Mouse (Mus musculus): Measurements from ENCODE around the gene Ubtf. TPM values are rescaled to one million over a fixed set of nuclear protein-coding genes. Genes with fewer than 3 reads are reported as not detected.
A peak's percentile ranks its signal among the peaks of the same experiment; 100 is the strongest.
"Not testable (repeated sequence)": the region's sequence is repeated elsewhere in the genome, so short reads cannot be mapped to it uniquely, and the experiment has no call there.

Ubtf gene
- polyA plus RNA-seq, 1 experiment from 2014 or later = 68.9 TPM

DNA sequence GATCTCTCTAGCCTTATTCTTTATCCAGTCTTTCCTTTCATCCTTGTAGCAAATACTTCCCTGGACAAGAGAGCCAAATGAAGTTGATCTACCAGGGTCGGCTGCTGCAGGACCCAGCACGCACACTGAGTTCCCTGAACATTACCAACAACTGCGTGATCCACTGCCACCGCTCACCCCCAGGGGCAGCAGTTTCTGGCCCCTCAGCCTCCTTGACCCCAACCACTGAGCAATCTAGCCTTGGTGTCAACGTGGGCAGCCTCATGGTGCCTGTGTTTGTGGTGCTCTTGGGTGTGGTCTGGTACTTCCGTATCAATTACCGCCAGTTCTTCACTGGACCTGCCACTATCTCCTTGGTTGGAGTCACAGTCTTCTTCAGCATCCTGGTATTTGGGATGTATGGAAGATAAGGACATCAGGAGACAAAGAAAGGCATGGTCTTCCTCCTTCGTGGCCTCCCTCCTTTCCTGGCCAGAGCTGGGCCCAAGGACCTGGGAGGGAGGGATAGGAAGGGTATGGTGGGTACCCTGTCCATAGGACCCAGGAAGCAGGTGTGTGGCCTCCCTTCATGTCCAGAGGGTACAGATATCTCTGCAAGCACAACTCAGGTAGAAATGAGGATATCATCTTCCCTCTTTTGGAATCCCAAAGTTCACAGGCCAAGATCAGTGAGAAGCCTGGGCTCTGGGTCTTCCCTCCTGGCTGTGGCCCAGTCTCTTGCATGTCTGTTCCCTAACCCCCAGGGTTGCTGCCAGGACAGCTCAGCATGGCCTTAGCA lies 31.3 kb downstream of the Ubtf start:
- peaks cover 54% of the 10 kb centered on the region for H3K36me3 ChIP-seq
- H3K27me3 ChIP-seq (replicated peaks) = no peaks in the 10 kb centered on the region
- no peak for ATAC-seq (ENCODE audit: low FRiP score)
- 84% methylated on average over 8 of the region's 8 CpGs for WGBS
- no peak overlapping the region for H3K4me2 ChIP-seq
- H3K9me3 ChIP-seq (replicated peaks) = no peaks in the 10 kb centered on the region
- H3K27ac ChIP-seq (replicated peaks) = no peak overlapping the region
- peaks cover 35% of the 10 kb centered on the region for H3K4me1 ChIP-seq
- H3K4me3 ChIP-seq (replicated peaks) = no peak overlapping the region
- H3K9ac ChIP-seq (replicated peaks) = no peak overlapping the region

DNA sequence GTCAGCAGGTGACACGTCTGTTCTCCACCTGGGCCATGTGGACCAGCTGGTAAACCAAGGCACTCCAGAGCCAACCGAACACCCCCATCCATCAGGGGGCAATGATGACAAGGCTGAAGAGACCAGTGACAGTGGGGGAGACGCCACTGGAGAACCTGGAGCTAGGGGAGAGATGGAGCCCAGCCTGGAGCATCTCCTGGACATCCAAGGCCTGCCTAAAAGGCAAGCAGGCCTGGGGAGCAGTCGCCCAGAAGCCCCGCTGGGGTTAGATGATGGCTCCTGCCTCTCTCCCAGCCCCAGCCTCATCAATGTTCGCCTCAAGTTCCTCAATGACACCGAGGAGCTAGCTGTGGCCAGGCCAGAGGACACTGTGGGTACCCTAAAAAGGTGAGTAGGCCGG lies 32.1 kb downstream of the Ubtf start:
- Histone ChIP-seq H3K36me3 (peaks cover 48% of the 10 kb centered on the region), H3K4me3 (replicated peaks) (no peak overlapping the region), H3K9ac (replicated peaks) (no peak overlapping the region), H3K4me1 (peaks cover 35% of the 10 kb centered on the region), H3K4me2 (no peak overlapping the region), H3K27ac (replicated peaks) (no peak overlapping the region), H3K27me3 (replicated peaks) (no peaks in the 10 kb centered on the region), H3K9me3 (replicated peaks) (no peaks in the 10 kb centered on the region)
- 86% methylated on average over 8 of the region's 8 CpGs for WGBS
- ATAC-seq (ENCODE audit: low FRiP score) = no peak

DNA sequence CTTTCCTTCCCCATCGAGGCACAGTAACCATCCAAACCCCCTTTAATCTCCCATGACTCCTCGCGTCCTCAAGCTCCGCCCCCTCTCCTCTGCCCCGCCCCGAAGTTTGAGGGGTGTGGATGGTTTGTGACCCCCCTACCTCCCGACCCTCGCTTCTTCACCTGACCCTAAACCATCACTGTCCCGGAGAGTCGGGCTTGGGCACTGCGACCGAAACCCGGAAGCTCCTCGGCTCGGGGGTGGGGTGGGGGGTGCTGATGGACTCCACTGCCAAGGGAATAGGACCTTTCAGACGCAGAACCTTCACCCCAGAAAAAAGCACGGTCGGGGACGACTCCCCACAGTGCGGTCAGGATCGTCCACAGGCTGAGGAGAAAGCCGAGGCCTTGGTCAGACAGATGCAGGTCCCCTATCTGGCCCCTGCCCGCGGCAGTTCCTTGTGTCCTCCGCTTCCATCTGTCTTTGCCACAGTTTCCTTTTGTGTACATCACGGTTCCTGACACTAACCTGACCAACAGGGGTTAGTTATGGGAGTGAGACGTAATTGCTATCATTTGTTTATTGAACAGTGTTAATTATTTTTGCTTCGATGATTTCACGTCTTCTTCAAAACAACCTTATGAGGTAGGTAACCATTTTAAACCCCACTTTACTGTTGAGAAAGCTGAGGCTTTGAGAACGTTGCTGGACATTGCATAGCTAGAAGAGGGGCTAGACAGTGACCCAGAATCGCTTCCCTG lies 34.3 kb downstream of the Ubtf start:
- Histone ChIP-seq H3K27ac (replicated peaks) (peak overlapping the region; percentile 91), H3K4me3 (replicated peaks) (peak overlapping the region; percentile 87), H3K27me3 (replicated peaks) (no peaks in the 10 kb centered on the region), H3K4me1 (peaks cover 35% of the 10 kb centered on the region), H3K9me3 (replicated peaks) (no peaks in the 10 kb centered on the region), H3K4me2 (peak overlapping the region; percentile 74), H3K9ac (replicated peaks) (peak overlapping the region; percentile 77), H3K36me3 (peaks cover 25% of the 10 kb centered on the region)
- peak; percentile 76 for ATAC-seq (ENCODE audit: low FRiP score)
- 5% methylated on average over 31 of the region's 31 CpGs for WGBS

DNA sequence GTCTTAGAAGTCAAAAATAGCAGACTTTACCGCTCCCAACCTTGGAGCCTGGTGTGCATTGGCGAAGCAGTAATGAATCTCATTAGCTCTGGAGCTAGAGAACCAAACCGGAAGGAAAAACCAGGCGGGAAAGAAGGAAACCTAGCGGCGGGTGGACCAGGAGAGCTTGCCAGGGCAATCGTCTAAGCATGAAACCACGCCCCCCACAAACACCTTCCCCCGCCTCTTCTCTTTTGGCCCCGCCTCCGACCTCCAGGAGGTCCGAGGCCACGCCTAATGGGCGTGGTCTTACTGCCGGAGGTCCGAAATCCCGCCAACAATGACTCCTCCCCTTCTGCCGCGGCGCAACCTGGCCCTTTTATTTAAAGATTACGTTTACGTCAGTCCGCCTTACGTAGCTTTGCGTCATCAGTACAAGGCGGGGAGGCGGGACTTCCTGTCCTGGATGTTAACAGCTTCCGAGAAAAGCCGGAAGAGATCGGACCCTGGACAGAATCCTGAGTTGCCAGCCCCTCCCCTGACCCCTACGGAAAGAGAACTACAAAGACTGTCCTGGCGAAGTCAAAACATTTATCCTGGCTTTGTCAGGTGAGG lies 34.9 kb downstream of the Ubtf start, which contains the start of gene Tmub2:
Tmub2 (plus strand) TSS at position 431 of the 594 bp plus-strand sequence.
- peak within 1 kb of the TSS; percentile 74 for H3K4me2 ChIP-seq
- peaks cover 19% of the 10 kb centered on the region for H3K36me3 ChIP-seq
- no peaks in the 10 kb centered on the region for H3K27me3 ChIP-seq (replicated peaks)
- H3K9ac ChIP-seq (replicated peaks) = peak within 1 kb of the TSS; percentile 77
- H3K4me3 ChIP-seq (replicated peaks) = peak within 1 kb of the TSS; percentile 87
- ATAC-seq (ENCODE audit: low FRiP score) = peak; percentile 94
- H3K27ac ChIP-seq (replicated peaks) = peak within 1 kb of the TSS; percentile 91
- WGBS = under 1% methylated on average over 26 of the region's 32 CpGs
- H3K4me1 ChIP-seq = peaks cover 33% of the 10 kb centered on the region
- H3K9me3 ChIP-seq (replicated peaks) = no peaks in the 10 kb centered on the region

DNA sequence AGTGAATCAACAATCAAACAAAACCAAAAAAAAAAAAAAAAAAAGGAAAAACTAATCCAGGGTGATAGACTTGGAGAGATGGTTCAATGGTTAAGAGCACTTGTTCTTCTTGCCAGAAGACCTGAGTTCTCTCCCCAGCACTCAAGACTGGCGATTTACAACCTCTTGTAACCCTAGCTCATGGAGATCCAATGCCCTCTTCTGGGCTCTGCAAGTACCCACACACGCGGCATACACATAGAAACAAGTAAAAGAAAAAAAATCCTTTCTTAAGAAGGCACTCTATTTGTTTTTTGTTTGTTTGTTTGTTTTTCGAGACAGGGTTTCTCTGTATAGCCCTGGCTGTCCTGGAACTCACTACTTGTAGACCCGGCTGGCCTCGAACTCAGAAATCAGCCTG lies 35.6 kb downstream of the Ubtf start:
- Histone ChIP-seq H3K4me3 (replicated peaks) (peak overlapping the region; percentile 87), H3K27ac (replicated peaks) (peak overlapping the region; percentile 91), H3K9ac (replicated peaks) (no peak overlapping the region), H3K27me3 (replicated peaks) (no peaks in the 10 kb centered on the region), H3K4me1 (peaks cover 26% of the 10 kb centered on the region), H3K4me2 (peak overlapping the region; percentile 74), H3K36me3 (peaks cover 17% of the 10 kb centered on the region), H3K9me3 (replicated peaks) (no peaks in the 10 kb centered on the region)
- WGBS = 88% methylated on average over 6 of the region's 6 CpGs
- no peak for ATAC-seq (ENCODE audit: low FRiP score)

DNA sequence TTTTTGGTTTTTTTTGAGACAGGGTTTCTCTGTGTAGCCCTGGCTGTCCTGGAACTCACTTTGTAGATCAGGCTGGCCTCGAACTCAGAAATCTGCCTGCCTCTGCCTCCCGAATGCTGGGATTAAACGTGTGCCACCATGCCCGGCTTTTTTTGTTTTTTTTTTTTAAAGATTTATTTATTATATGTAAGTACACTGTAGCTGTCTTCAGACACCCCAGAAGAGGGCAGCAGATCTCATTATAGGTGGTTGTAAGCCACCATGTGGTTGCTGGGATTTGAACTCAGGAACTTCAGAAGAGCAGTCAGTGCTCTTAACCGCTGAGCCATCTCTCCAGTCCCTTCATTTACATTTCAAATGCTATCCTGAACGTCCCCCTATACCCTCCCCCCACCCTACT lies 39.3 kb downstream of the Ubtf start:
- peaks cover 12% of the 10 kb centered on the region for H3K4me1 ChIP-seq
- not testable (repeated sequence) for H3K9me3 ChIP-seq (replicated peaks); H3K27me3 ChIP-seq (replicated peaks); H3K4me2 ChIP-seq; H3K4me3 ChIP-seq (replicated peaks); H3K27ac ChIP-seq (replicated peaks); H3K9ac ChIP-seq (replicated peaks); ATAC-seq (ENCODE audit: low FRiP score); H3K36me3 ChIP-seq
- 75% methylated on average over 6 of the region's 6 CpGs for WGBS

DNA sequence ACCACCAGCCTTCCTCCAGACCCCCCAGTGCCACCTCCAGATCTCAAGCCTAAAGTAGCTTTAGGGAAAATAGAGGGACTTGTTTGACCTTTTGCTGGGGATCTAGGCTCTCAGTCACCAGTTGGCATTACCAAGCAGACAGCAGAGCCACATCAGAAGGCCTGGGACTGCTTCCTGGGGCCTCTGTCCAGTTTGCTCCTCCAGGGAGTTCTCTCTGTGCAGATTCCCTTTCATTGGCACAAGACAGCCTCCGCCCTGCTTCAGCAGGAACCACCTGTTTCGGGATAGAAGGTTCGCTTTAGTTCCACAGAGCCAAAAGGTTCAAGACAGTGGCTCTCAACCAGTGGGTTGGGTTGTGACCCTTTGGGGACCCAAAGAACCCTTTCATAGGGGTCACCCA lies 39.9 kb downstream of the Ubtf start:
- WGBS = 95% methylated on average over 3 of the region's 3 CpGs
- no peaks in the 10 kb centered on the region for H3K36me3 ChIP-seq
- H3K4me2 ChIP-seq = no peak overlapping the region
- no peak overlapping the region for H3K27ac ChIP-seq (replicated peaks)
- H3K4me3 ChIP-seq (replicated peaks) = no peak overlapping the region
- peaks cover 12% of the 10 kb centered on the region for H3K4me1 ChIP-seq
- H3K9ac ChIP-seq (replicated peaks) = no peak overlapping the region
- no peak for ATAC-seq (ENCODE audit: low FRiP score)
- no peaks in the 10 kb centered on the region for H3K9me3 ChIP-seq (replicated peaks)
- H3K27me3 ChIP-seq (replicated peaks) = peaks cover 4% of the 10 kb centered on the region; the same call in 1 of the 2 replicates

DNA sequence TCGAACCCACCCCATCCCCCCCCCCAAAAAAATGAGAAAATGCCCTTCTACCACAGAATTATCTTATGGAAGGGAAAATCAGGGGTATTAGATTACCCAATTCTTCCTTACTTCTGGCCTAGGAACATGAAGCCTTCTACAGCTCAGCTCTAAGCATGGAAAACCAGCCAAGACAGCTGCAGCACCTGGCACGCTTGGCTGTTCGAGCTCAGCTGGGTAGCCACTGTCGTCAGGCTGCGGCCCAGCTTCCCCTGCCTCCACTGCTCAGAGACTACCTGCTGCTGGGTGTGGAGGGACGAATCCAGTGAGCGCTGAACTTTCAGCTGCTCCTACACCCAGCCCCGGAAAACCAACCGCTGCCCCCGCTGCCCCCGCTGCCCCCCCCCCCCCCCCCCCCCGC lies 41.8 kb downstream of the Ubtf start:
- WGBS = 53% methylated on average over 9 of the region's 12 CpGs
- Histone ChIP-seq H3K4me2 (no peak overlapping the region), H3K27ac (replicated peaks) (no peak overlapping the region), H3K36me3 (no peaks in the 10 kb centered on the region), H3K9me3 (replicated peaks) (no peaks in the 10 kb centered on the region), H3K27me3 (replicated peaks) (peaks cover 4% of the 10 kb centered on the region; the same call in 1 of the 2 replicates), H3K4me1 (peaks cover 12% of the 10 kb centered on the region), H3K9ac (replicated peaks) (no peak overlapping the region), H3K4me3 (replicated peaks) (no peak overlapping the region)
- no peak for ATAC-seq (ENCODE audit: low FRiP score)

DNA sequence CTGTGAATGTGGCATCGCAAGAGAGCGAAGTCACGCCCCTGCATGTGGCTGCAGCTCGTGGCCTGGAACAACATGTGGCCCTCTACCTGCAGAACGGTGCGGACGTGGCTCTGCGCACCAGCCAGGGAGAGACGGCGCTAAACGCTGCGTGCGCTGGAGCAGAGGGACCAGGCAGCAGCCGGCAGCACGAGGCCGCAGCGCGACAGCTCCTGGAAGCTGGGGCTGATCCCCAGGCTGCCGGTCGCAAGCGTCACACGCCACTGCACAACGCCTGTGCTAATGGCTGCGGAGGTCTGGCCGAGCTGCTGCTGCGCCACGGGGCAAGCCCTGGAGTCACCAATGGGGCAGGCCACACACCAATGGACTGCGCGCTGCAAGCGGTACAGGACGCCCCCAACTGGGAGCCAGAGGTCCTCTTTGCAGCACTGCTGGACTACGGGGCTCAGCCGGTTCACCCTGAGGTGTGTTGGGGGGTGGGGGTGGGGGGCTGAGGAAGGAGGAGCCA lies 43.1 kb downstream of the Ubtf start:
- WGBS = under 1% methylated on average over 33 of the region's 33 CpGs
- H3K27ac ChIP-seq (replicated peaks) = peak overlapping the region; percentile 37; the same call in 1 of the 2 replicates

DNA sequence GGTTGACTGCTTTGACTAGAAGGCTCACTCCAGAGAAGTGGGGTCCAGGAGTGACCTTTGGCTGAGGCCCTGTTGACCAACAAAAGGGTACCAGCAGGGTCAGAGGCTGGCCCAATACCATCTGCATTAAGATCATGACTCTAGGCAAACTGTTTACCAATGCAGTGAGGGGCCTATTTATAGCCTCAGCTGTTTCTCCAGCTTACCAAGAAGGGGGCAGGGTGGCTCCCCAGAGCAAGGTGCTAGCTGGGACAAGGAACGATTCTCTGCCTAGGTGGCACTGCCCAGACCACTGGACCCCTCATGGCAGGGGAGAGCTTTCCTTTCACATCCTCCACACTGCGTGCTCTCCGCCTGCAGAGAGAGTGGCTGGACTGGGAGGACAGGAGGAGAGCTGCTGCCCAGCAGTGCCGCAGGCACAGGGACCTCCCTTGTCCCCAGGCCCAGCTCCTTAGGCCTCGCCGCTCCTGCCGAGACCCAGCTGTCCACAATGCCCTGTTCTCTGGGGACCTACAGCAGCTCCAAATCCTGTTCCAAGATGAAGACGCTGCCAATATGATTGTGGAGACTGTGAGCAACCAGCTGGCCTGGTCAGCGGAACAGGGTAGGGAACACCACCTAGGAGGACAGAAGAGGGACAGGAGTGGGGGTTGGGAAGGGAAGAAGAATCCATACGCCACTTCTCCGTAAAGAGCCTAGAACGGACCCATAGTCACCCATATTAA lies 50.9 kb downstream of the Ubtf start, which contains the start of gene Asb16:
Asb16 (plus strand) TSS at position 224 of the 725 bp plus-strand sequence.
- Histone ChIP-seq H3K4me1 (peaks cover 9% of the 10 kb centered on the region), H3K36me3 (no peaks in the 10 kb centered on the region), H3K4me2 (peak within 1 kb of the TSS; percentile 27; the same call in 1 of the 2 replicates), H3K9ac (replicated peaks) (no peak within 1 kb of the TSS), H3K27ac (replicated peaks) (no peak within 1 kb of the TSS), H3K27me3 (replicated peaks) (no peaks in the 10 kb centered on the region; the same call in 1 of the 2 replicates), H3K4me3 (replicated peaks) (no peak within 1 kb of the TSS), H3K9me3 (replicated peaks) (no peaks in the 10 kb centered on the region)
- ATAC-seq (ENCODE audit: low FRiP score) = no peak
- 84% methylated on average over 12 of the region's 12 CpGs for WGBS

More for the DNA sequence above, 43.1 kb downstream of the Ubtf start:
- H3K9me3 ChIP-seq (replicated peaks) = no peaks in the 10 kb centered on the region
- peak; percentile 61 for ATAC-seq (ENCODE audit: low FRiP score)
- peaks cover 4% of the 10 kb centered on the region; the same call in 1 of the 2 replicates for H3K27me3 ChIP-seq (replicated peaks)
- no peaks in the 10 kb centered on the region for H3K36me3 ChIP-seq
- H3K9ac ChIP-seq (replicated peaks) = peak overlapping the region; percentile 59
- H3K4me3 ChIP-seq (replicated peaks) = peak overlapping the region; percentile 38
- peak overlapping the region; percentile 77 for H3K4me2 ChIP-seq
- peaks cover 12% of the 10 kb centered on the region for H3K4me1 ChIP-seq

DNA sequence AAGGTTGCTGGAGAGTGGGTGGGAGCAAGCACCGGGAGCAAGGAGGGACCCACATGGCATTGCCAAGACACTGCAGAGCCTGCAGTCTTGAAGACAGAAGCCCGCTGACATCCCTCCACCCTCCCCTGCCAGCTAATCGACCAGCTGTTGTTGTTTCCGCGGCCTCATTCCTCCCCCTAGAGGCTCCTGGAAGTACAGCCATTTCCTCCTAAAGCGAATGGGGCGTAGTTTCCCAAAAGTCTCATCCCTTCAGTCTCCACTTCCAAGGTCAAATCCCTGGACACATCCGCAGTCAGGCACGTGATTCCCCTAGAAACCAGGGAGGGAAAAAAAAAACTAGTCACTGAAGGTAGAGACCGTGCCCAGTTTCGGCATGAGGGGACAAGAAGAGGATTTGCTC lies 52.1 kb downstream of the Ubtf start:
- Histone ChIP-seq H3K4me2 (peak overlapping the region; percentile 27), H3K9me3 (replicated peaks) (no peaks in the 10 kb centered on the region), H3K27ac (replicated peaks) (no peak overlapping the region), H3K36me3 (no peaks in the 10 kb centered on the region), H3K27me3 (replicated peaks) (no peaks in the 10 kb centered on the region; the same call in 1 of the 2 replicates), H3K4me3 (replicated peaks) (no peak overlapping the region), H3K4me1 (peaks cover 9% of the 10 kb centered on the region), H3K9ac (replicated peaks) (no peak overlapping the region)
- peak; percentile 74; the same call in 1 of the 2 replicates for ATAC-seq (ENCODE audit: low FRiP score)
- WGBS = 7% methylated on average over 11 of the region's 11 CpGs

All from neural tube, embryonic 15.5 days (tissue).